Comparison of ENCODE assay signal across 29 mouse cellular contexts in the genomic region with DNA sequence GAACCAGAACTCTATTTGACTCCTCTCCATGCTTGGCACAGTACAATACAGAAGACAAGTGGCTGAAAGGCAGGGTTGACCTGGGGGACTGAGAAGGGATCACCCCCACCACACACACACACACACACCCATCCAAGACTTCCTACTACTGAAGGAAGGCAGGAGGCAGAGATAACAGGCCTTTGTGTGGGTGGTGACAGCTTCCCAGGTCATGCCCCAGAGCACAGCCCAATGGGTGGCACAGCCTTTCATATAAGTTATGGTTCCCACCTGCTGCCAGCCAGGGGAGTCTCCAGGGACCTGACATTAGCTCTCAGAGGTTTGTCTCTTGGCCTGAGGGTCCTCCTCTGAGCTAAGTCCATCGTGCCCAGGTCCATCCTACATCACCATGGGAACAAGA. TPM values are rescaled to one million over a fixed set of nuclear protein-coding genes. Genes with fewer than 3 reads are reported as not detected.
DNase-seq lines count a peak whose midpoint lies in the region; ATAC-seq and TF ChIP-seq lines count a peak whose summit lies in the region.
"Had no signal": no experiment of that assay in that cellular context is flagged by ENCODE, and none has a peak within 500 bp of the region (broad histone marks: within the 10 kb centered on the region; RNA-seq: fewer than 3 reads in every experiment).

No protein-coding gene starts in this region.

- no peaks in the 10 kb centered on the region for H3K9me3 ChIP-seq in kidney, embryonic 15.5 days (replicated peaks)
- no peaks in the 10 kb centered on the region for H3K9me3 ChIP-seq in MEL (replicated peaks; ENCODE audit: insufficient read depth, low read length)
- no peaks in the 10 kb centered on the region for H3K9me3 ChIP-seq in liver, embryonic 14.5 days (ENCODE audit: control insufficient read depth, low read length)
- H3K9me3 ChIP-seq in hindbrain, embryonic 11.5 days (ENCODE audit: control insufficient read depth, low read length): no peaks in the 10 kb centered on the region
- H3K9me3 ChIP-seq: embryonic facial prominence, embryonic 10.5 days; embryonic facial prominence, embryonic 13.5 days; forebrain, embryonic 12.5 days; forebrain, embryonic 15.5 days; heart, embryonic 12.5 days; heart, embryonic 15.5 days; hindbrain, embryonic 10.5 days had no signal

- no peak for TF ChIP-seq POLR2A in MEL (IDR thresholded peaks at IDR 0.05; ENCODE audit: control insufficient read depth in 1 of 2, insufficient read depth in 1 of 2, low read depth in 1 of 2, low read length in 2 of 2, poor library complexity in 1 of 2)

- H3K4me2 ChIP-seq in kidney, embryonic 15.5 days: no peak overlapping the region
- no peak overlapping the region for H3K4me2 ChIP-seq in liver, embryonic 14.5 days (ENCODE audit: low read depth)
- H3K4me2 ChIP-seq in hindbrain, embryonic 11.5 days (replicated peaks; ENCODE audit: low read depth, low read length): no peak overlapping the region
- H3K4me2 ChIP-seq: embryonic facial prominence, embryonic 13.5 days; forebrain, embryonic 12.5 days; forebrain, embryonic 15.5 days; heart, embryonic 12.5 days; heart, embryonic 15.5 days; hindbrain, embryonic 14.5 days had no signal

- 0 out of 4 replicates have a peak, but pooled peaks of 1 of the 2 experiments have one; percentile 17 for TF ChIP-seq EP300 in MEL (IDR thresholded peaks at IDR 0.05; ENCODE audit: low read depth in 1 of 2, low read length in 2 of 2)
- no peak for TF ChIP-seq EP300 in liver, embryonic 14.5 days (IDR thresholded peaks at IDR 0.05; ENCODE audit: low read depth)

- no peak for TF ChIP-seq CTCF in gastrocnemius, adult 2 months (IDR thresholded peaks at IDR 0.05)
- TF ChIP-seq CTCF in MEL (IDR thresholded peaks at IDR 0.05 in 2 of 3, conservative IDR thresholded peaks at IDR 0.05 in 1 of 3; ENCODE audit: control insufficient read depth in 1 of 3, insufficient read depth in 1 of 3, low read depth in 2 of 3, low read length in 3 of 3, poor library complexity in 1 of 3, severe bottlenecking in 1 of 3): no peak
- TF ChIP-seq CTCF in liver, embryonic 14.5 days (IDR thresholded peaks at IDR 0.05; ENCODE audit: low read depth): no peak

- H3K36me3 ChIP-seq in kidney, embryonic 15.5 days: no peaks in the 10 kb centered on the region
- H3K36me3 ChIP-seq in MEL (ENCODE audit: control insufficient read depth in 1 of 2, insufficient read depth in 2 of 2, low read length in 2 of 2): peaks cover 0 to 6% of the 10 kb centered on the region in 2 experiments; a peak in 1 of 4 replicates
- no peaks in the 10 kb centered on the region for H3K36me3 ChIP-seq in liver, embryonic 14.5 days (replicated peaks; ENCODE audit: control insufficient read depth, insufficient read depth, low read depth)
- H3K36me3 ChIP-seq in hindbrain, embryonic 11.5 days (ENCODE audit: control insufficient read depth, insufficient read depth, low read length): no peaks in the 10 kb centered on the region
- H3K36me3 ChIP-seq: embryonic facial prominence, embryonic 10.5 days; embryonic facial prominence, embryonic 13.5 days; forebrain, embryonic 12.5 days; forebrain, embryonic 15.5 days; heart, embryonic 12.5 days; heart, embryonic 15.5 days; hindbrain, embryonic 10.5 days had no signal

- H3K4me1 ChIP-seq in kidney, embryonic 15.5 days: peaks cover 5% of the 10 kb centered on the region
- peaks cover 0 to 20% of the 10 kb centered on the region in 2 experiments; a peak in 2 of 4 replicates for H3K4me1 ChIP-seq in MEL (ENCODE audit: control insufficient read depth in 1 of 2, insufficient read depth in 2 of 2, low read length in 2 of 2)
- H3K4me1 ChIP-seq in liver, embryonic 14.5 days (replicated peaks; ENCODE audit: control insufficient read depth in 2 of 2, insufficient read depth in 2 of 2, low read length in 1 of 2): peaks cover 0 to 11% of the 10 kb centered on the region in 2 experiments; a peak in 3 of 4 replicates
- 0 out of 2 replicates have a peak, but pooled peaks cover 5% of the 10 kb centered on the region for H3K4me1 ChIP-seq in hindbrain, embryonic 11.5 days (replicated peaks; ENCODE audit: control insufficient read depth, insufficient read depth, low read length)
- H3K4me1 ChIP-seq: forebrain, embryonic 12.5 days; forebrain, embryonic 15.5 days had no signal

- WGBS in kidney, embryonic 15.5 days: 53% methylated on average over 1 of the region's 1 CpGs
- 56% methylated on average over 1 of the region's 1 CpGs for WGBS in liver, embryonic 14.5 days (ENCODE audit: insufficient replicate concordance)
- WGBS in hindbrain, embryonic 11.5 days: 41% methylated on average over 1 of the region's 1 CpGs

- intact Hi-C loops in gastrocnemius, adult 2 months (cut with DNase I): no loop called here

- DNase-seq in gastrocnemius, adult 2 months: no peak
- no peak for DNase-seq in gastrocnemius, postnatal 4 days (ENCODE audit: low spot score in 2 of 2)
- no peak for DNase-seq in kidney, adult 18-20 months
- peak; percentile 19 for DNase-seq in MEL (ENCODE audit: low read depth, low spot score)
- no peak for DNase-seq in liver, embryonic 14.5 days (ENCODE audit: low read depth in 3 of 3, low spot score in 3 of 3)
- DNase-seq in right cerebral cortex, postnatal 10 days (ENCODE audit: low spot score in 2 of 2): no peak
- DNase-seq in hindbrain, embryonic 11.5 days (ENCODE audit: low spot score): no peak
- DNase-seq: adrenal gland, postnatal 14 days; cerebellum, adult 11 months; cerebellum, adult 2 months; cerebellum, adult 9-11 months; embryo, embryonic 11 days; gastrocnemius, postnatal 25 days; heart, postnatal 10 days; heart, postnatal 36 days had no signal

- TF ChIP-seq RAD21 in MEL (IDR thresholded peaks at IDR 0.05; ENCODE audit: low read depth, low read length): no peak

- H3K27ac ChIP-seq in gastrocnemius, adult 2 months: peak overlapping the region; percentile 91
- H3K27ac ChIP-seq in kidney, embryonic 15.5 days: no peak overlapping the region
- no peak overlapping the region for H3K27ac ChIP-seq in MEL (ENCODE audit: control insufficient read depth, low read depth, low read length)
- no peak overlapping the region for H3K27ac ChIP-seq in liver, embryonic 14.5 days
- no peak overlapping the region for H3K27ac ChIP-seq in hindbrain, embryonic 11.5 days (ENCODE audit: low read depth, low read length)
- H3K27ac ChIP-seq: embryonic facial prominence, embryonic 10.5 days; embryonic facial prominence, embryonic 13.5 days; forebrain, embryonic 12.5 days; forebrain, embryonic 15.5 days; heart, embryonic 15.5 days; hindbrain, embryonic 10.5 days; hindbrain, embryonic 14.5 days; hindbrain, postnatal 0 days had no signal

- H3K9ac ChIP-seq in kidney, embryonic 15.5 days: no peak overlapping the region
- no peak overlapping the region for H3K9ac ChIP-seq in MEL (ENCODE audit: control insufficient read depth, low read depth, low read length, poor library complexity, severe bottlenecking)
- H3K9ac ChIP-seq in liver, embryonic 14.5 days (replicated peaks): no peak overlapping the region
- H3K9ac ChIP-seq in hindbrain, embryonic 11.5 days (ENCODE audit: low read depth, low read length): no peak overlapping the region
- H3K9ac ChIP-seq: embryonic facial prominence, embryonic 13.5 days; forebrain, embryonic 12.5 days; forebrain, embryonic 15.5 days; heart, embryonic 12.5 days; heart, embryonic 15.5 days; hindbrain, embryonic 14.5 days had no signal

- no peaks in the 10 kb centered on the region for H3K79me2 ChIP-seq in MEL (ENCODE audit: control insufficient read depth, insufficient read depth, low read length, poor library complexity)

- peak; percentile 73 for ATAC-seq in kidney, embryonic 15.5 days (replicated peaks; ENCODE audit: low FRiP score)
- ATAC-seq in liver, embryonic 14.5 days (ENCODE audit: insufficient read depth): peak; percentile 23; the same call in 1 of the 2 replicates
- ATAC-seq in hindbrain, embryonic 11.5 days (ENCODE audit: low FRiP score): no peak
- ATAC-seq: forebrain, embryonic 15.5 days; inflammation-experienced regulatory T-cells, adult 6 months; Patski had no signal

- H3K27me3 ChIP-seq in kidney, embryonic 15.5 days: no peaks in the 10 kb centered on the region
- 0 out of 4 replicates have a peak, but pooled peaks cover 0 to 2% of the 10 kb centered on the region in 2 experiments for H3K27me3 ChIP-seq in MEL (ENCODE audit: control insufficient read depth in 1 of 2, insufficient read depth in 2 of 2, low read length in 2 of 2)
- no peaks in the 10 kb centered on the region for H3K27me3 ChIP-seq in liver, embryonic 14.5 days (ENCODE audit: control insufficient read depth, insufficient read depth, low read length)
- H3K27me3 ChIP-seq in hindbrain, embryonic 11.5 days (ENCODE audit: control insufficient read depth, insufficient read depth, low read length): no peaks in the 10 kb centered on the region
- H3K27me3 ChIP-seq: embryonic facial prominence, embryonic 13.5 days; forebrain, embryonic 12.5 days; forebrain, embryonic 15.5 days; heart, embryonic 12.5 days; heart, embryonic 15.5 days; Patski had no signal

- no peak overlapping the region for H3K4me3 ChIP-seq in gastrocnemius, adult 2 months
- no peak overlapping the region for H3K4me3 ChIP-seq in kidney, embryonic 15.5 days (replicated peaks)
- no peak overlapping the region for H3K4me3 ChIP-seq in MEL (ENCODE audit: control insufficient read depth in 1 of 2, insufficient read depth in 1 of 2, low read depth in 2 of 2, low read length in 2 of 2)
- no peak overlapping the region for H3K4me3 ChIP-seq in liver, embryonic 14.5 days (ENCODE audit: insufficient read depth in 1 of 2, low read depth in 2 of 2, low read length in 2 of 2)
- no peak overlapping the region for H3K4me3 ChIP-seq in hindbrain, embryonic 11.5 days (ENCODE audit: low read depth, low read length)
- H3K4me3 ChIP-seq: embryonic facial prominence, embryonic 10.5 days; embryonic facial prominence, embryonic 13.5 days; erythroblast, embryonic 14.5 days; forebrain, embryonic 12.5 days; forebrain, embryonic 15.5 days; heart, embryonic 12.5 days; heart, embryonic 15.5 days; hindbrain, embryonic 10.5 days had no signal

RNA-seq across cellular contexts. Expression of gene P2ry2, which starts 15.5 kb away (rescaled TPM):
- total RNA-seq in gastrocnemius, adult 2 months (2021): 10 to 100 TPM; 29.5 to 41.7 TPM
- total RNA-seq in gastrocnemius, postnatal 4 days (2021): 10 to 100 TPM; 30.8 to 33.2 TPM
- polyA plus RNA-seq in kidney, embryonic 15.5 days (2015; fragmentation: Nextera tagmentation; extraction: Ambion mirVana): 1.1 and 1.5 TPM in 2 replicates
- 0.10 and 0.23 TPM in 2 replicates for total RNA-seq in MEL (2012; rRNA removed)
- under 1 TPM in 1 of 2 experiments, not detected in 1; 0.86 TPM for polyA plus RNA-seq in MEL (2012; ENCODE audit: insufficient read depth in 1 of 2, insufficient read length in 2 of 2, low read depth in 1 of 2, low replicate concordance in 2 of 2, missing spikeins in 1 of 2)
- 0.47 and 0.53 TPM in 2 replicates for polyA plus RNA-seq in liver, embryonic 14.5 days (2012; rRNA removed)
- polyA plus RNA-seq in liver, embryonic 14.5 days (2014; fragmentation: Nextera tagmentation; extraction: Ambion mirVana): 0.33 and 0.67 TPM in 2 replicates
- polyA plus RNA-seq in hindbrain, embryonic 11.5 days (2014; fragmentation: Nextera tagmentation; extraction: Ambion mirVana): 0.39 and 0.73 TPM in 2 replicates
- polyA plus RNA-seq: inflammation-experienced regulatory T-cells, adult 6 months had no signal

RNA-seq across cellular contexts. Expression of gene P2ry6, which starts 22.8 kb away (rescaled TPM):
- 1 to 10 TPM in 1 of 2 experiments, under 1 TPM in 1; 0.82 to 1.4 TPM for total RNA-seq in gastrocnemius, adult 2 months (2021)
- 1 to 10 TPM; 5.8 to 7.4 TPM for total RNA-seq in gastrocnemius, postnatal 4 days (2021)
- polyA plus RNA-seq in kidney, embryonic 15.5 days (2015; fragmentation: Nextera tagmentation; extraction: Ambion mirVana): 5.2 TPM in 2 replicates
- total RNA-seq in MEL (2012; rRNA removed): not detected in 2 replicates
- polyA plus RNA-seq in MEL (2012; ENCODE audit: insufficient read depth in 1 of 2, insufficient read length in 2 of 2, low read depth in 1 of 2, low replicate concordance in 2 of 2, missing spikeins in 1 of 2): not detected
- polyA plus RNA-seq in liver, embryonic 14.5 days (2012; rRNA removed): 2.0 and 2.9 TPM in 2 replicates
- polyA plus RNA-seq in liver, embryonic 14.5 days (2014; fragmentation: Nextera tagmentation; extraction: Ambion mirVana): 2.9 TPM in 2 replicates
- 3.1 and 3.3 TPM in 2 replicates for polyA plus RNA-seq in hindbrain, embryonic 11.5 days (2014; fragmentation: Nextera tagmentation; extraction: Ambion mirVana)
- total RNA-seq: granulocyte monocyte progenitor cell, adult 5-6 weeks had no signal
